Mouse (Mus musculus) kidney, embryonic 16.5 days (tissue): ENCODE data around the gene Sqstm1. TPM values are rescaled to one million over a fixed set of nuclear protein-coding genes. Genes with fewer than 3 reads are reported as not detected.

ENCODE experiments used
- ATAC-seq: fragments of 200-750 bp; cut with Nextera tagmentation; 2 replicates; pipeline ENCODE4 v1.8.0; 2017; ENCODE audit warnings: moderate TSS enrichment; ENCODE audit not compliant: low FRiP score, low TSS enrichment
- H3K27ac ChIP-seq: fragments of 300-500 bp; sonication (generic); 2 replicates; pipeline ENCODE4 v1.5.1; 2014; ENCODE audit warnings: low read length
- H3K27me3 ChIP-seq: fragments of 300-500 bp; sonication (generic); 2 replicates; pipeline ENCODE4 v1.6.1; 2014; ENCODE audit warnings: low read length, control low read depth, mixed read lengths; ENCODE audit not compliant: insufficient read depth
- H3K36me3 ChIP-seq: fragments of 300-500 bp; sonication (generic); 2 replicates; pipeline ENCODE4 v1.6.1; 2014; ENCODE audit warnings: low read length, control low read depth, mixed read lengths; ENCODE audit not compliant: insufficient read depth
- H3K4me1 ChIP-seq: fragments of 300-500 bp; sonication (generic); 2 replicates; pipeline ENCODE4 v1.6.1; 2014; ENCODE audit warnings: low read length, control low read depth, mixed read lengths; ENCODE audit not compliant: insufficient read depth
- H3K4me2 ChIP-seq: fragments of 300-500 bp; sonication (generic); replicated peaks from 2 replicates; pipeline ENCODE4 v1.6.1; 2014; ENCODE audit warnings: low read depth, low read length
- H3K4me3 ChIP-seq: fragments of 300-500 bp; sonication (generic); 2 replicates; pipeline ENCODE4 v1.5.1; 2014; ENCODE audit warnings: mild to moderate bottlenecking, low read length
- H3K9ac ChIP-seq: fragments of 300-500 bp; sonication (generic); replicated peaks from 2 replicates; pipeline ENCODE4 v1.6.1; 2014; ENCODE audit warnings: low read length
- H3K9me3 ChIP-seq: fragments of 300-500 bp; sonication (generic); 2 replicates; pipeline ENCODE4 v1.6.1; 2016; ENCODE audit warnings: low read length, control low read depth
- WGBS: fragments of 180-500 bp; shearing (Covaris S2); extraction: QIAGEN DNeasy Blood & Tissue Kit; methylation state at CpG from one replicate; pipeline ENCODE4 v1.1.7; 2014; 5-methylcytosine and 5-hydroxymethylcytosine counted together
- polyA plus RNA-seq: library from polyadenylated mRNA; unstranded; fragments of >200 nt; fragmentation: Nextera tagmentation; extraction: Ambion mirVana; gene quantifications from 2 replicates; pipeline ENCODE4 v1.2.1, GENCODE M21; 2015

Gene Sqstm1
- polyA plus RNA-seq, 1 experiment from 2014 or later, result 338 TPM

- WGBS, result 24% methylated on average over 8 of the region's 8 CpGs
- no peaks in the 10 kb centered on the region for H3K9me3 ChIP-seq
- no peak overlapping the region for H3K9ac ChIP-seq
- H3K27ac ChIP-seq, result no peak overlapping the region
- no peaks in the 10 kb centered on the region for H3K27me3 ChIP-seq
- peaks cover 47% of the 10 kb centered on the region for H3K4me1 ChIP-seq
- peak overlapping the region; percentile 56 for H3K4me2 ChIP-seq
- ATAC-seq, result no peak
- H3K4me3 ChIP-seq, result no peak overlapping the region
- H3K36me3 ChIP-seq, result peaks cover 36% of the 10 kb centered on the region
Observed at GRCm38 (mm10) chr11:50231411-50231810, 20.8 kb upstream of the Sqstm1 start.

- ATAC-seq, result peak; percentile 35; the same call in 1 of the 2 replicates
- 32% methylated on average over 45 of the region's 45 CpGs for WGBS
Observed at GRCm38 (mm10) chr11:50230481-50231304, 20.1 kb upstream of the Sqstm1 start.

GRCm38 (mm10) chr11:50229252-50229910 is 18.8 kb upstream of the Sqstm1 start:
- Histone ChIP-seq H3K9ac (peak overlapping the region; percentile 51; the same call in 1 of the 2 replicates), H3K4me3 (no peak overlapping the region), H3K4me2 (no peak overlapping the region), H3K9me3 (no peaks in the 10 kb centered on the region), H3K36me3 (peaks cover 28% of the 10 kb centered on the region), H3K4me1 (peaks cover 48% of the 10 kb centered on the region), H3K27me3 (no peaks in the 10 kb centered on the region), H3K27ac (no peak overlapping the region)
- WGBS, result 40% methylated on average over 7 of the region's 7 CpGs
- ATAC-seq, result no peak

More at GRCm38 (mm10) chr11:50230481-50231304, 20.1 kb upstream of the Sqstm1 start:
- no peak overlapping the region for H3K27ac ChIP-seq
- peak overlapping the region; percentile 56 for H3K4me2 ChIP-seq
- H3K4me1 ChIP-seq, result peaks cover 48% of the 10 kb centered on the region
- H3K27me3 ChIP-seq, result no peaks in the 10 kb centered on the region
- peak overlapping the region; percentile 30 for H3K4me3 ChIP-seq
- H3K9ac ChIP-seq, result no peak overlapping the region; the same call in 1 of the 2 replicates
- H3K9me3 ChIP-seq, result no peaks in the 10 kb centered on the region
- H3K36me3 ChIP-seq, result peaks cover 36% of the 10 kb centered on the region

- Histone ChIP-seq H3K27me3 (no peaks in the 10 kb centered on the region), H3K9ac (peak overlapping the region; percentile 51), H3K27ac (no peak overlapping the region)
Observed at GRCm38 (mm10) chr11:50228772-50229171, 18.1 kb upstream of the Sqstm1 start.

GRCm38 (mm10) chr11:50227736-50228135 is 17.1 kb upstream of the Sqstm1 start:
- WGBS, result 91% methylated on average over 4 of the region's 4 CpGs
- Histone ChIP-seq H3K9me3 (no peaks in the 10 kb centered on the region), H3K36me3 (peaks cover 12% of the 10 kb centered on the region), H3K4me2 (no peak overlapping the region), H3K4me1 (peaks cover 59% of the 10 kb centered on the region), H3K9ac (no peak overlapping the region), H3K4me3 (no peak overlapping the region), H3K27me3 (no peaks in the 10 kb centered on the region), H3K27ac (no peak overlapping the region)
- ATAC-seq, result no peak

More at GRCm38 (mm10) chr11:50228772-50229171, 18.1 kb upstream of the Sqstm1 start:
- peaks cover 53% of the 10 kb centered on the region for H3K4me1 ChIP-seq
- WGBS, result 12% methylated on average over 3 of the region's 3 CpGs
- H3K36me3 ChIP-seq, result peaks cover 22% of the 10 kb centered on the region
- no peak for ATAC-seq
- H3K4me2 ChIP-seq, result no peak overlapping the region
- H3K4me3 ChIP-seq, result no peak overlapping the region
- no peaks in the 10 kb centered on the region for H3K9me3 ChIP-seq

- Histone ChIP-seq H3K36me3 (peaks cover 6% of the 10 kb centered on the region; the same call in 1 of the 2 replicates), H3K4me3 (no peak overlapping the region), H3K27me3 (no peaks in the 10 kb centered on the region), H3K9ac (peak overlapping the region; percentile 97), H3K4me1 (peaks cover 59% of the 10 kb centered on the region), H3K4me2 (peak overlapping the region; percentile 93), H3K9me3 (no peaks in the 10 kb centered on the region), H3K27ac (peak overlapping the region; percentile 85; the same call in 1 of the 2 replicates)
- WGBS, result 72% methylated on average over 3 of the region's 3 CpGs
- ATAC-seq, result no peak
Observed at GRCm38 (mm10) chr11:50227226-50227625, 16.6 kb upstream of the Sqstm1 start.

- Histone ChIP-seq H3K9me3 (no peaks in the 10 kb centered on the region), H3K4me1 (peaks cover 59% of the 10 kb centered on the region), H3K27ac (peak overlapping the region; percentile 85), H3K27me3 (no peaks in the 10 kb centered on the region), H3K9ac (peak overlapping the region; percentile 97), H3K36me3 (no peaks in the 10 kb centered on the region), H3K4me2 (peak overlapping the region; percentile 93), H3K4me3 (peak overlapping the region; percentile 87)
- no peak for ATAC-seq
- 36% methylated on average over 2 of the region's 2 CpGs for WGBS
Observed at GRCm38 (mm10) chr11:50226406-50226805, 15.8 kb upstream of the Sqstm1 start.

- Histone ChIP-seq H3K4me2 (peak overlapping the region; percentile 93), H3K4me1 (peaks cover 55% of the 10 kb centered on the region), H3K27ac (peak overlapping the region; percentile 85), H3K27me3 (no peaks in the 10 kb centered on the region), H3K36me3 (no peaks in the 10 kb centered on the region), H3K9ac (peak overlapping the region; percentile 97), H3K4me3 (peak overlapping the region; percentile 87), H3K9me3 (no peaks in the 10 kb centered on the region)
- ATAC-seq, result peak; percentile 17; the same call in 1 of the 2 replicates
- WGBS, result 2% methylated on average over 33 of the region's 34 CpGs
Observed at GRCm38 (mm10) chr11:50225611-50226378, 15.2 kb upstream of the Sqstm1 start.

- Histone ChIP-seq H3K4me3 (peak overlapping the region; percentile 87), H3K9me3 (no peaks in the 10 kb centered on the region), H3K4me2 (peak overlapping the region; percentile 93), H3K9ac (peak overlapping the region; percentile 97), H3K4me1 (peaks cover 49% of the 10 kb centered on the region), H3K36me3 (no peaks in the 10 kb centered on the region), H3K27me3 (no peaks in the 10 kb centered on the region), H3K27ac (peak overlapping the region; percentile 85)
- peak; percentile 84 for ATAC-seq
- 0% methylated on average over 70 of the region's 70 CpGs for WGBS
Observed at GRCm38 (mm10) chr11:50224671-50225530, 14.3 kb upstream of the Sqstm1 start.
